Mouse (Mus musculus) thymus, postnatal 36 days (tissue): ENCODE results near the gene Lhfp.

Experiments
- DNase-seq, 2 experiments: peaks; one replicate each; pipeline ENCODE4 v3.0.0; 2022; ENCODE audit warnings: mixed read lengths in 2 of 2

Gene Lhfp

GRCm38 (mm10) chr3:53284471-53285177 is 243.3 kb downstream of the Lhfp start:
- no peak for DNase-seq

DNA sequence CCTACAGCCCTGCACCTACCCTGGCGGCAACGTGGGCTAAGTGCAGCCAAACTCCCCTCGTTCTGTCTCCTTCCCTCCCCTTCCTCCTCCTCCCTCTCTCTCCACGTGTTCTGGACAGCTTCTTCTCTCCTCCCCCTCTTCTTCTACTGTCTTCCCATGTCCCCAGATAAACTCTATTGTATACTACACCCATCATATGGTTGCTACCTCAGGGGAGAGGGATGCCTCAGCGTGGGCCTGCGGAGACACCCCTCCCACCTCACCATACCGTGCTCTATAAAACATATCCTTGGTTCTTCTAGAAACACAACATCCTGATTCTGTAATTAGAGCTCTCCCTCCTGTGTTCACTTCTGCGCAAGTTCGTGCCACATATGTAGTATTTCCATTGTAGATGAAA is 247.3 kb downstream of the Lhfp start:
- DNase-seq: no peak

DNA sequence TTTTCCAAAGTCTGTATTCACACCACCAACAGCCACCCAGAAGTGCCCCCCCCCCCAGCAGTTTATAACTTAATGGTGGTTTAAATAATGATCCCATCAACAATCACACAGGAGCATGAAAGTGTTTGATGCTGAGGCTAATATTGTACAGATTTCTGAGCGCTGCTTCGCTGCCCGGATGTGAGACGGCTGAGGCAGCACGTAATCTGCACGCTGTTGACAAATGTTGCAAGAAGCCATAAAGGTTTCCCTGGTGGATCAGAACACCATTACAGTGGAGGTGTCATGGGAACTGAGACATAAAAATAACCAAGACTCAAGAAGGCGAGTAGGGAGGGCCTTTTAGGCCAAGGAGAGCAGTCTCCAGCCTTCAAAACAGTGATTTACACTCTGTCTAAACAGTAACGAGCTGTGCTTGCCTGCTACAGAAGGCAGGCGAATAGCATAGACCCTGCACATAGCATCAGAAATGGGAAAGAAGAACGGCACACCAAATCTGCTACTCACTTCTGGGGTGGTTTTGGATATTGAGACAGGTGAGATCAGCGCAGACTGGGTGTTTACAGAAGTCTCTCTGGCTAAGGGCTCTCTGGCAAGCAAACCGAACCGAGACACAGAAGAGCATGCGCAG is 248.4 kb downstream of the Lhfp start:
- DNase-seq: no peak

- DNase-seq: no peak
Observed at GRCm38 (mm10) chr3:53291185-53291584, 249.9 kb downstream of the Lhfp start.

DNA sequence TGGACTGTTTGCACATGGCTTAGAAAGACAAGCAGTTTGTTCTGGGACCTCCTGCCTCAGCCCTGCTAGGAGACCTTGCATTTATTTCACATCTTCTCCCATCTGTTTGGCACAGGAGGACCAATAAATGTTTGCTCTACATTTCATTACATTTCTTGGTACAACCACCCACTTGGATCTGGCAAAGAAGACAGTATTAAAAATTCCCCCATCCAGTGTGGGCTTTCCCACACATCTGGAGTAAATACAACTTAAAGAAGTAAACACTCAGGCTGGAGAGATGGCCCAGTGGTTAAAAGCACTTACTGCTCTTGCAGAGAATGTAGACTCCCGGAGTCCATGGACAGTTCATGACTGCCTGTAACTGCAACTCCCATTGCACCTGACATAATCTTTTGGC is 250.6 kb downstream of the Lhfp start:
- no peak for DNase-seq

GRCm38 (mm10) chr3:53292474-53292873 is 251.1 kb downstream of the Lhfp start:
- DNase-seq: no peak

DNA sequence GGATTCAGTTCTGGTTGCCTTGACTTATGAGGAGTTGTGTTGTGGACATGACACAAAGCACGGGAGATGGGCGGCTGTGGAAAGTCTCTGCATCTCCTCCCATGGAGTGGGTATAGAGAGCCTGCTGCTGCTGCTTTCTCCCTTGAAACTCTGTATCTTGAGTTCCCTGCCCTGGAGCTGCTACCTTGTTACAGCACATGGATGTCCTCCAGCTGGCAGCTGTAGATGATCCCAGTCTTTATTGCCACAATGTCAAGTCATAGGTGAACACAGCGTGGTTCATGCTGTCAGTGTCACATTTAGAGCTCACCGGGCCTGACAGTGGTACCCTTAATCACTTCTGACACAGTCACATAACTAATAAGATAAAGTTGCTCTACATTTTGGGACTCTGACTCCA is 251.7 kb downstream of the Lhfp start:
- no peak for DNase-seq

DNA sequence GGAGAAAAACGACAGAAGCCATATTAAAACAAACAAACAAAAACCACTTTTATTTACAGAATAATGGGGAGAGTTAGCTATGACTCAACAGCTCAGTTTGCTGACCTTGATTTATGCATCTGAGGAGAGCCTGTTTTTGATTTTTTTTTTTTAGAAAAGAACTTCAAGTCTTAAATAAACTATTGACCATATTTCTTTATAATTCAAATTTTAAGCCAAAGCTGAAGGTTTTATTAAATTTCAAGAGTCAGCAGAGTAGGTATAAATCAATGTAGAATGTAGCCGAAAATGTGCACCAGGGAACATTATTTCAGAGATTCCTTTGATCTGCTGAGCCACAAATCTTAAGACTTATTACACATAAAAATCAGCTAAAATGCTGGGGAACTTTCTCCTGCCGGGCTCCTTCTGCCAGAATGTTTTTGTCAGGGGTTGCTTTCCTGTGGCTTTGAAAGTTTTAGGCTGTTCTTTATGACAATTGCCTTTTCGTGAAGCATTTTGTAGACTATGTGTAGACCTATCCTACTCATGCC is 252.6 kb downstream of the Lhfp start:
- no peak for DNase-seq

DNA sequence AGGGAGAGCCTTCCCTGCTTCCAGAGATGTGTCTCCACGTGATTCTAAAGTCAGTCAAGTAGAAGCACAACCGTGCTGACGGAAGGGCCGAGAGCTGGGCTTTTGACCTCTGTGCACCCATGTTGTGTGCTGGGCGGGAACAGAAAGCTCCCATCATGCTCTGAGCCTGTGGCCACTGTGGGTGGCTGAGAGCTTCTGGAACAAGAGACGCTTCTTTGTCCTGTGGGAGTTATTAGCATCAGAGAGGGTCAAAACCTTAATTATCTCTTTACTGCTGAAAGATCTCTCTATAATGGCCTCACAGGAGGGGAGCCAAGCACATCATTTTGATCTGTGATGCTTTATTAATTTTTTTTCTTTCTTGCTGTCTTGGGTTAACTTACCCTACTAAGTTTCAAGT is 253.5 kb downstream of the Lhfp start:
- DNase-seq: no peak

DNA sequence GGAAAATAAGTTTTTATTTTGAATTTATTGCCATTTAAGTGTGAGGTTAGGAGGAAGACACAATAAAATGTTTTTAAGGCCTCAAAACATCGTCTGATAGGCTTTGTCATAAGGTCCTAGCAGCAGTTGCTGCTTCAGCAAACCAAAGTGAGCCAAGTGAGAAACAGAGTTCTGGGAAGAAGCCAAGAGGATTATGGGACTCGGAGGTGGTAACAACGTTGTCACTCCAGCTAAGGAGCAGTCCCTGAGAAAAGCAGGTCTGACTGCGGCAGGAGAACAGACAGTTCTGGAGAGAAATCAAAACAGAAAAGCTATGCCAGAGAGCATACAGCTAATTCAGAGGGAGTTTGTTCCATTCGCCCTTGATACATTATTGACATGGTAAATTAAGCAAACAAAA is 260.5 kb downstream of the Lhfp start:
- DNase-seq: no peak

DNA sequence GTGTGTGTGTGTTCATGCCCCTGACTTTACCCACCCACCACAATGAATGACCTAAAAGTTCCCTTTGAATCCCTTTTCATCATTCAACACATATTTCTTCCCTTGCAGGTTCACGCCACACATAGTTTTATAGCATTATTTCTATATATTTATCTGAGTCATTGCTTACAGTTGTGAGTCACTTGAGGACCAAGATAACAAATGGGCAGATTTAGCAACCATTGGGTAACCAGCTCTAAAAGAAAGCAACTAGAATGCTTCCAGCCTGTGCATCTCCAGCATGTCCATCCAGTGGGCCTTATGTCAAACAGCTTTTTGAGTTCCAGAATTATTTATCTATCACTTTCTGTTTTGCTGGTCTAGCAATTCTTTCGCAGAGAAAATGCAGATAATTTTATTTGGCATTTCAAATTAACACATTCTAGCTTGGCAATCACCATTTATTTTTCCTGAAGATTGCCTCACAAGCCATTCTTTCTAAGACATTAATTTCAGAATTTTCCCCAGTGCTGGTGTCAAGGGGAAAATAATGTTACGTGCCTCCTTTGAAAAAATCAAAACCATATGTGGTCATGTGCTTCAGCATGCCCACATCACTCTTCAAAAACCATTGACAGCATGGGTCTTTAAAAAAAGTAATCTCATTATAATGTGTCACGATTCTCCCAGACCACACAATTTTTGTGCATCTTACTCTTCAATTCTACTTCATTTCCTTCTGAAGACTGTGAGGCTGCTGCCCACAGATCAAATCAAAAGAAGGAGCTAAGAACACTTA is 263.0 kb downstream of the Lhfp start:
- no peak for DNase-seq

DNA sequence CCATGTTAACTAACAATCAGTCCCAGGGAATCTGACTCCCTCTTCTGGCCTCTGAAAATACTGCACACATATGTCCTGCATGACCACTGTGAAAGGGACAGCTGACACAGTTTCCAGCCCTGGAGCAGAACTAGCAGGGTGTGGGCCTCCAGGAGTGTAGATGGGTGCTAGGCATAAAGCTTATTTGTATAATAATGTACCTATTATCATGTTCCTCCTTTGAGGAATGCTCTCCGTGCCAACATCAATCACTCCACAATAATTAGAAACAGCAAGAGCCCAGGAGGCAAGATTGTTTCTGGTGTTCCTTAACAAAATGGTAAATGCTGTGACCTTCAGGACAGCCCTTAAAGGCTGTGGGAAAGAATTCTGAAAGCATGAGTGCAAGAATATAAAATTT is 264.5 kb downstream of the Lhfp start:
- DNase-seq: no peak

- no peak for DNase-seq
Observed at GRCm38 (mm10) chr3:53308649-53309048, 267.3 kb downstream of the Lhfp start.

- DNase-seq: no peak
Observed at GRCm38 (mm10) chr3:53310093-53310492, 268.8 kb downstream of the Lhfp start.

GRCm38 (mm10) chr3:53310615-53311014 is 269.3 kb downstream of the Lhfp start:
- DNase-seq: no peak
